Mouse (Mus musculus) limb, embryonic 11.5 days (tissue): ENCODE measurements around the gene Olfr799. TPM values are rescaled to one million over a fixed set of nuclear protein-coding genes. Genes with fewer than 3 reads are reported as not detected.

ENCODE experiments used
- ATAC-seq: fragments of 200-750 bp; cut with Nextera tagmentation; 2 replicates; pipeline ENCODE4 v1.8.0; 2017; ENCODE audit warnings: low read depth; ENCODE audit not compliant: insufficient number of reproducible peaks, low FRiP score, low TSS enrichment
- DNase-seq: peaks from one replicate; pipeline ENCODE4 v3.0.0-alpha.2; 2015; ENCODE audit warnings: low spot score
- H3K27ac ChIP-seq: fragments of 300-500 bp; sonication (generic); replicated peaks from 2 replicates; pipeline ENCODE4 v1.5.1; 2014; ENCODE audit warnings: low read depth, mild to moderate bottlenecking, low read length
- H3K27me3 ChIP-seq: fragments of 300-500 bp; sonication (generic); 2 replicates; pipeline ENCODE4 v1.6.1; 2014; ENCODE audit warnings: mild to moderate bottlenecking, low read length, mixed read lengths; ENCODE audit not compliant: control insufficient read depth, insufficient read depth
- H3K36me3 ChIP-seq: fragments of 300-500 bp; sonication (generic); 2 replicates; pipeline ENCODE4 v1.6.1; 2014; ENCODE audit warnings: mild to moderate bottlenecking, low read length, moderate library complexity, mixed read lengths; ENCODE audit not compliant: control insufficient read depth, insufficient read depth
- H3K4me1 ChIP-seq: fragments of 300-500 bp; sonication (generic); 2 replicates; pipeline ENCODE4 v1.6.1; 2014; ENCODE audit warnings: low read length, mixed read lengths; ENCODE audit not compliant: control insufficient read depth, insufficient read depth
- H3K4me2 ChIP-seq: fragments of 300-500 bp; sonication (generic); 2 replicates; pipeline ENCODE4 v1.6.1; 2014; ENCODE audit warnings: low read depth, mild to moderate bottlenecking, moderate library complexity; ENCODE audit not compliant: severe bottlenecking
- H3K4me3 ChIP-seq: fragments of 300-500 bp; sonication (generic); 2 replicates; pipeline ENCODE4 v1.5.1; 2014; ENCODE audit warnings: low read depth, low read length
- H3K9ac ChIP-seq: fragments of 300-500 bp; sonication (generic); 2 replicates; pipeline ENCODE4 v1.6.1; 2014; ENCODE audit warnings: mild to moderate bottlenecking, low read length
- H3K9me3 ChIP-seq: fragments of 300-500 bp; sonication (generic); 2 replicates; pipeline ENCODE4 v1.6.1; 2016; ENCODE audit warnings: low read length; ENCODE audit not compliant: control insufficient read depth
- whole genome bisulfite sequencing: fragments of 180-500 bp; shearing (Covaris S2); extraction: QIAGEN DNeasy Blood & Tissue Kit; methylation state at CpG from one replicate; pipeline ENCODE4 v1.1.7; 2014; 5-methylcytosine and 5-hydroxymethylcytosine counted together
- polyA plus RNA-seq: library from polyadenylated mRNA; unstranded; fragments of >200 nt; fragmentation: Nextera tagmentation; extraction: Ambion mirVana; gene quantifications from 2 replicates; pipeline ENCODE4 v1.2.1, GENCODE M21; 2014

Gene Olfr799
- polyA plus RNA-seq = not detected in 2 replicates

- Histone ChIP-seq H3K36me3 (no peaks in the 10 kb centered on the region), H3K4me2 (no peak within 1 kb of the TSS), H3K9ac (no peak within 1 kb of the TSS), H3K4me3 (no peak within 1 kb of the TSS), H3K9me3 (no peaks in the 10 kb centered on the region), H3K4me1 (no peaks in the 10 kb centered on the region), H3K27ac (no peak within 1 kb of the TSS), H3K27me3 (no peaks in the 10 kb centered on the region)
- ATAC-seq (no peak), DNase-seq (no peak)
- WGBS = 49% methylated on average over 1 of the region's 1 CpGs
Observed at GRCm38 (mm10) chr10:129637184-129637583, at the start of gene Olfr799. Gene Olfr799 (plus strand): TSS chr10:129637484.

GRCm38 (mm10) chr10:129612470-129612869, 24.8 kb upstream of the Olfr799 start, which contains the start of gene Olfr796:
Gene Olfr796 (minus strand): TSS chr10:129612570.
- Histone ChIP-seq H3K4me1 (no peaks in the 10 kb centered on the region), H3K27ac (no peak within 1 kb of the TSS), H3K4me3 (no peak within 1 kb of the TSS), H3K27me3 (no peaks in the 10 kb centered on the region), H3K9ac (no peak within 1 kb of the TSS), H3K36me3 (no peaks in the 10 kb centered on the region), H3K9me3 (no peaks in the 10 kb centered on the region), H3K4me2 (no peak within 1 kb of the TSS)
- ATAC-seq (no peak), DNase-seq (no peak)
- 91% methylated on average over 1 of the region's 1 CpGs for WGBS

- ATAC-seq (no peak), DNase-seq (no peak)
- Histone ChIP-seq H3K4me2 (no peak overlapping the region), H3K4me1 (no peaks in the 10 kb centered on the region), H3K4me3 (no peak overlapping the region), H3K9me3 (no peaks in the 10 kb centered on the region), H3K27me3 (no peaks in the 10 kb centered on the region), H3K27ac (no peak overlapping the region), H3K36me3 (no peaks in the 10 kb centered on the region), H3K9ac (no peak overlapping the region)
- 15% methylated on average over 1 of the region's 1 CpGs for WGBS
Observed at GRCm38 (mm10) chr10:129621724-129622123, 15.6 kb upstream of the Olfr799 start.

- Histone ChIP-seq H3K27ac (no peak overlapping the region), H3K36me3 (no peaks in the 10 kb centered on the region), H3K9ac (no peak overlapping the region), H3K4me2 (no peak overlapping the region), H3K4me3 (no peak overlapping the region), H3K4me1 (no peaks in the 10 kb centered on the region), H3K9me3 (no peaks in the 10 kb centered on the region), H3K27me3 (no peaks in the 10 kb centered on the region)
- ATAC-seq (no peak), DNase-seq (no peak)
Observed at GRCm38 (mm10) chr10:129623251-129623650, 14.0 kb upstream of the Olfr799 start.

- ATAC-seq = no peak
Observed at GRCm38 (mm10) chr10:129627834-129628233, 9.4 kb upstream of the Olfr799 start, which contains the start of gene Olfr798. Gene Olfr798 (minus strand): TSS chr10:129627934.

GRCm38 (mm10) chr10:129651763-129652162, 14.5 kb downstream of the Olfr799 start:
- H3K4me3 ChIP-seq = no peak overlapping the region
- no peak for DNase-seq
- H3K27ac ChIP-seq = no peak overlapping the region
- no peaks in the 10 kb centered on the region for H3K4me1 ChIP-seq
- H3K4me2 ChIP-seq = no peak overlapping the region
- no peaks in the 10 kb centered on the region for H3K27me3 ChIP-seq
- no peaks in the 10 kb centered on the region for H3K36me3 ChIP-seq
- no peak for ATAC-seq
- no peak overlapping the region for H3K9ac ChIP-seq
- H3K9me3 ChIP-seq = no peaks in the 10 kb centered on the region
- 85% methylated on average over 1 of the region's 1 CpGs for WGBS

More at GRCm38 (mm10) chr10:129627834-129628233, 9.4 kb upstream of the Olfr799 start, which contains the start of gene Olfr798:
- H3K4me2 ChIP-seq = no peak within 1 kb of the TSS
- H3K9ac ChIP-seq = no peak within 1 kb of the TSS
- DNase-seq = no peak
- no peaks in the 10 kb centered on the region for H3K36me3 ChIP-seq
- no peaks in the 10 kb centered on the region for H3K4me1 ChIP-seq
- no peak within 1 kb of the TSS for H3K27ac ChIP-seq
- no peak within 1 kb of the TSS for H3K4me3 ChIP-seq
- H3K9me3 ChIP-seq = no peaks in the 10 kb centered on the region
- H3K27me3 ChIP-seq = no peaks in the 10 kb centered on the region
- 87% methylated on average over 1 of the region's 1 CpGs for WGBS

- DNase-seq (no peak), ATAC-seq (no peak)
- no peak within 1 kb of the TSS for H3K4me3 ChIP-seq
- H3K27ac ChIP-seq = no peak within 1 kb of the TSS
- no peaks in the 10 kb centered on the region for H3K9me3 ChIP-seq
- no peak within 1 kb of the TSS for H3K4me2 ChIP-seq
- no peaks in the 10 kb centered on the region for H3K36me3 ChIP-seq
- H3K9ac ChIP-seq = no peak within 1 kb of the TSS
- no peaks in the 10 kb centered on the region for H3K27me3 ChIP-seq
- no peaks in the 10 kb centered on the region for H3K4me1 ChIP-seq
Observed at GRCm38 (mm10) chr10:129657394-129657793, 20.1 kb downstream of the Olfr799 start, which contains the start of gene Olfr800. Gene Olfr800 (plus strand): TSS chr10:129657694.

GRCm38 (mm10) chr10:129673765-129674164, 36.5 kb downstream of the Olfr799 start, which contains the start of gene Olfr801:
Gene Olfr801 (minus strand): TSS chr10:129673865.
- no peak for ATAC-seq
- no peak within 1 kb of the TSS for H3K4me3 ChIP-seq
- no peak within 1 kb of the TSS for H3K27ac ChIP-seq
- H3K4me1 ChIP-seq = no peaks in the 10 kb centered on the region
- H3K4me2 ChIP-seq = no peak within 1 kb of the TSS
- H3K9me3 ChIP-seq = no peaks in the 10 kb centered on the region
- 86% methylated on average over 1 of the region's 1 CpGs for WGBS
- no peaks in the 10 kb centered on the region for H3K27me3 ChIP-seq
- no peak for DNase-seq
- H3K9ac ChIP-seq = no peak within 1 kb of the TSS
- no peaks in the 10 kb centered on the region for H3K36me3 ChIP-seq

GRCm38 (mm10) chr10:129688069-129688468, 50.8 kb downstream of the Olfr799 start, which contains the start of gene Olfr802:
Gene Olfr802 (minus strand): TSS chr10:129688169.
- Histone ChIP-seq H3K9ac (no peak within 1 kb of the TSS), H3K27me3 (no peaks in the 10 kb centered on the region), H3K4me2 (no peak within 1 kb of the TSS), H3K36me3 (no peaks in the 10 kb centered on the region), H3K4me1 (no peaks in the 10 kb centered on the region), H3K9me3 (no peaks in the 10 kb centered on the region), H3K27ac (no peak within 1 kb of the TSS), H3K4me3 (no peak within 1 kb of the TSS)
- no peak for DNase-seq
- no peak for ATAC-seq
- 74% methylated on average over 1 of the region's 1 CpGs for WGBS
